Mouse (Mus musculus) ovary, adult 18-20 months (tissue): ENCODE results near the gene Olfr549.
A peak's percentile ranks its signal among the peaks of the same experiment; 100 is the strongest.

Experiments used
- DNase-seq: peaks from one replicate; pipeline ENCODE4 v3.0.0; 2022; ENCODE audit warnings: low spot score, mixed read lengths

Olfr549 gene

DNA sequence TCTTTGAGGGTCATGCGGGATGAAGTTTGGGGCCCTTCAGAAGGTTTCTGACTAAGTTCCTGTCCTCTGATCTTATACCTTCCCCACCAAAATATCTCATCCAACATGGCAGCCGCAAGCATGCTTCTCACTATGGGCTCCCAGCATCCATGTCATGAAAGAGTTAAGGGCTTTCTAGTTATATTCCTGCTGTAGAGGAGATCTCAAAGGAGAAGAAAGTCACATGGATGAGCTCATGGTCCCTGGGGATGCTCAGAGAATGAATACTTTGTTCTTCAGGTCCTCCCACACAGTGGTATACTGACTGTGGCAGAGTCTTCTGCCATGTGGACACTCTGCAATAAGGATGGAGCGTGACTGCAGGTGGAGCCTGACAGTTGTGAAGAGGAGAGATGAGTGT is at the start of gene Olfr549:
Olfr549 (plus strand) TSS at position 301 of the 400 bp plus-strand sequence.
- DNase-seq, result no peak

- no peak for DNase-seq
Observed at GRCm38 (mm10) chr7:102501986-102502385, 47.7 kb upstream of the Olfr549 start.

- DNase-seq, result peak; percentile 23
Observed at GRCm38 (mm10) chr7:102506848-102507247, 42.8 kb upstream of the Olfr549 start.

- no peak for DNase-seq
Observed at GRCm38 (mm10) chr7:102508066-102508465, 41.6 kb upstream of the Olfr549 start.

GRCm38 (mm10) chr7:102508666-102509065 is 41.0 kb upstream of the Olfr549 start:
- no peak for DNase-seq

GRCm38 (mm10) chr7:102509726-102510125 is 39.9 kb upstream of the Olfr549 start:
- no peak for DNase-seq

DNA sequence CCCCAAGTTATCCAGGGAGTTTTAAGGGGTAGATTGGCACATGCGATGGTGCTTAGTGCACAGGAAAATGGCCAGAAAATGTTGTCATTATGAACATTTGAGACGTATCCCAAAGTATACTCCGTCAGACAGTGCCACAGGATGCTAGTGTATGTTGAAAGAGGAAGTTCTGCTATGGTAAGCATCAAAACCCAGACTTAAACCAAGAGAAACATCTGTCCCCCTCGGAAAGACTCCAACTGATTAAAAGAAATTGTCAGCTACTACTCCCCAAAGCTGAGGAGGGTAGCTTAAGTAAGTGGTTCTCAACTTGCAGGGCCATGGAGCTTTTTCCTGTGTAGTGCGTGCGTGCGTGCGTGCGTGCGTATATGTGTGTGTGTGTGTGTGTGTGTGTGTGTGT is 37.7 kb upstream of the Olfr549 start:
- DNase-seq, result no peak

GRCm38 (mm10) chr7:102512814-102513435 is 36.7 kb upstream of the Olfr549 start:
- DNase-seq, result peak; percentile 74

- DNase-seq, result no peak
Observed at GRCm38 (mm10) chr7:102514144-102514543, 35.5 kb upstream of the Olfr549 start.

DNA sequence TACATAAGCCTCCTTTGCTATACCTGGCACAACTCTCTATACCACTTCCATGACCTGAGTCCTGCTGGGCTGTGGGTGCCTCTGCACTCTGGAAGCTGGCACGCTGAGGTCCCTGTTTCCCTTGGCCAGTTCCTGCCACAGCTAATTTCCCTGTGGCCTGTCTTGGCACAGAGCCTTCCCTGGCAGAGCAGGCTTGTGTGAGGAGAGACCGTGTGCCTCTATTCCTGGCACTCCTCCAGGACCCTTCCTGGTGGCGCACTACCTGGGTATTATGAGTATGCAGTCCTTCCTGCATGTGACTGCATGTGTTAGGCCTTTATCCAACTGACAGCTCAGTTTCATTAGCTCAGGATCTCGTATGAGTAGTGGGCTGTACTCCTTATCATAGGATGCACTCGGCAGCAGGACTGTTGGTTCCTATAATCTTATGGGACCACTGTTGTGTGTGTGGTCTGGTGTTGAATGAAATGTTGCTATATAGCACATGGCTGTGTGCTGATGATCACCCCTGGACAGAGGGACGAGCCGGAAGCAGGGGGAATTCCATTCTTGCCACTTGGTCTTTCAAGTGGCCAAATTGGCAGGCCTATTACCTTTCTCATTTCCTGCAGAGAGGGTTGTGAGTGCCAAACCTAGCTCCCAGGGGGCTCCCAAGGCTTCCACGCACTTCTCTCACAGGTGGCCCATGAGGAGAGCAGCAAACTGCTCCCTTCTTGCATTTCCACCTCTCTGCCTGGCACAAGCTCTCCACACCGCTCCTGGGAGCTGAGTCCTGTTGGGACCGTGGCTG is 33.2 kb upstream of the Olfr549 start:
- DNase-seq, result no peak

DNA sequence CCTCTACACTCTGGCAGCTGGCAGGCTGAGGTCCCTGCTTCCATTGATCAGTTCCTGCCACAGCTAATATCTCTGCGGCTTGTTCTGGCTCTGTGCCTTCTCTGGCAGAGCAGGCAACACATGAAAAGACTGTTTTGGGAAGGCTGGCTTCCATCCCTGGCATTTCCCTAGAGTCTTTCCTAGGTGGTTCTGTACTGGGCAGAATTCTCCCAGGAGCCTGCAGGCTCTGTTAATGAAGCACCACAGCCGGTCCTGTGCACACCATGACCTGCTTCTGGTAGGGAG is 32.7 kb upstream of the Olfr549 start:
- no peak for DNase-seq

- no peak for DNase-seq
Observed at GRCm38 (mm10) chr7:102529052-102529451, 20.6 kb upstream of the Olfr549 start.

GRCm38 (mm10) chr7:102534449-102534848 is 15.2 kb upstream of the Olfr549 start, which contains the start of gene Olfr547:
Gene Olfr547 (plus strand): TSS chr7:102534749.
- DNase-seq, result no peak

GRCm38 (mm10) chr7:102540596-102540995 is 9.1 kb upstream of the Olfr549 start, which contains the start of gene Olfr548-ps1:
Gene Olfr548-ps1 (plus strand): TSS chr7:102540896.
- no peak for DNase-seq

DNA sequence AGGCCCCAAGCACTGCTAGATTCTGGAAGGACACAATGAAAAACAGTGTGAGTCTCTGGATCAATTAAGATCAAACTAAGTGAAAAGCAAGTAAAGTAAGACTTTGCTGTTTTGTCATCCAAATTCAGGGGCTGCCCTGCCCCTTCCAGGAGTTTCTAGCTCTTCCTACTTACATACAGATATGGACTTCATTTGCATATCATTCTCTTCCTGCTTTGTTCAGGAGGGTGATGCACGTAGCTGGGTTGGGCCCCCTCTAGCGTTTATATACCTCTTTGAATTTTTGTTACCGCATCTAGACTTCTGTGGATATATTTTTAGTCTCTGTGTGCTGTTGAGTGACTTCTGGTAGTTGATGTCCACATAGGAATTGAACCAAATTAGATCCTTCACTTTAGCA is 8.4 kb upstream of the Olfr549 start:
- DNase-seq, result no peak

- no peak for DNase-seq
Observed at GRCm38 (mm10) chr7:102553279-102553678, 3.6 kb downstream of the Olfr549 start.

- DNase-seq, result peak; percentile 83
Observed at GRCm38 (mm10) chr7:102564999-102565997, 15.6 kb downstream of the Olfr549 start, which contains the start of gene Trim21. Gene Trim21 (minus strand): TSS chr7:102565486.

DNA sequence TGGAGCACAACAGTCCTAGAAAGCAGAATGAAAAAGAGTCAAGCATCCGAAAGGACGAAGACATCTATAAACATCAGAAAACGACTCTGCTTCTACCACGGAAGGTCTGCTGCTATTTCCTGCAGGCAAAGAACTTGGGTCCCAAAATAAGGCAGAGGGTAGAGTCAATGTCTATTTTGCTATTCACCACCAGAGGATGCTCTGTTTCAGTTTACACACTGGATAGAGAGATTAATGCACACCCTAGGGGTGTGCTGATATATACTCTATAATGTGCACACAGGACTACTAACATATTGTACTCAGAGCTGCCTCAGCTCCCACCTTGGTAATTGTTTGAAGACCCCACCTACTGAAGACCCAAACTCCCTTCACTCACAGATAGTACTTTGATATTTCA is 16.5 kb downstream of the Olfr549 start:
- no peak for DNase-seq

GRCm38 (mm10) chr7:102571142-102571541 is 21.5 kb downstream of the Olfr549 start, which contains the start of gene Olfr550:
Gene Olfr550 (plus strand): TSS chr7:102571442.
- no peak for DNase-seq

DNA sequence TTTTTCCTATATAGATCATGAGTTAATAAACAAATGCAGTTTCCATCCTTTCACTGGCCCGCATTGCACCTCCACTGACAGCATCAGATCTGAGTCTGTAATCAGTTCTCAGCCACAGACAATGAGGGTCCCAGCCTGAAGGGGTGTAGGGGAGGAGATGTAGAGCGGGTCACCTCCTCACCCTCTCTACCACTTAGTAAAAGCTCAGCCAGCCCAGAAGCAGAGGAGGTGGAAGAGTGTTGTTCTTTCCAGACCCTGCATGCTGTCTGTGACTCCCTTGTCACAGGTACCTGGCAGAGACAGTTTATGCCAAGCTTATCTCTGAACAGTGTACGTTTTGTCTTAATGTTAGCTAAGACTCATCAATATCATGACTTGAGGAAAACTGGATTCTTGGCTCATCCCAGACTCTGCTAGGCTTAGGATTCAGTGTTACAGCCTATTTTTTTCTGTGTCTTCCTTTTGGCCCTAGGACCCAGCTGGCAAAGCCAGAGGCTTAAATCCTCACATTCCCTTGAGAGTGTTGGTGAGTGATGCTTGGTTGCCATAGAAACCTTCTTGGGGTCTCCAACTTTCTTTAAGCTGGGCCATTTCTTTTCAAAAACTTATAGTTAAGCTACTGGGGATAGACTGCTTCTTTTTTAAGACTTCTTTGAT is 23.6 kb downstream of the Olfr549 start:
- DNase-seq, result no peak

GRCm38 (mm10) chr7:102575998-102576397 is 26.3 kb downstream of the Olfr549 start:
- DNase-seq, result no peak

GRCm38 (mm10) chr7:102591786-102592185 is 42.1 kb downstream of the Olfr549 start, which contains the start of gene Olfr551:
Gene Olfr551 (minus strand): TSS chr7:102591886.
- no peak for DNase-seq
